Mouse (Mus musculus): ENCODE measurements at regions not wholly inside any gene's neighbourhood (a gene's known extent, or its start where the extent isn't known, plus 50 kb on each side); places are given as distances from the start of the nearest gene placed in this dataset.

- Histone ChIP-seq H3K27me3 (ENCODE audit: control insufficient read depth, insufficient read depth, low read length, poor library complexity, severe bottlenecking) (no peaks in the 10 kb centered on the region), H3K27ac (ENCODE audit: insufficient read depth, low read length) (no peak overlapping the region), H3K4me1 (ENCODE audit: control insufficient read depth, insufficient read depth, low read length) (no peaks in the 10 kb centered on the region), H3K9ac (ENCODE audit: low read depth, poor library complexity, severe bottlenecking) (no peak overlapping the region), H3K4me3 (ENCODE audit: low read depth, low read length) (no peak overlapping the region), H3K9me3 (replicated peaks; ENCODE audit: control insufficient read depth, insufficient read depth, low read length, poor library complexity, severe bottlenecking) (no peaks in the 10 kb centered on the region), H3K36me3 (ENCODE audit: control insufficient read depth, insufficient read depth, low read length, poor library complexity, severe bottlenecking) (no peaks in the 10 kb centered on the region)
- TF ChIP-seq EP300 (IDR thresholded peaks at IDR 0.05; ENCODE audit: insufficient read depth, low read depth, low read length) (no peak), POLR2A (IDR thresholded peaks at IDR 0.05; ENCODE audit: insufficient read depth, low read length) (no peak), CTCF (IDR thresholded peaks at IDR 0.05; ENCODE audit: low read depth, low read length) (no peak)
Observed at GRCm38 (mm10) chr6:31287176-31287575, 111.4 kb upstream of the Mkln1 start.

- no peak for TF ChIP-seq POLR2A (IDR thresholded peaks at IDR 0.05; ENCODE audit: insufficient read depth, low read length)
- TF ChIP-seq EP300 (IDR thresholded peaks at IDR 0.05; ENCODE audit: insufficient read depth, low read depth, low read length): no peak
- TF ChIP-seq CTCF (IDR thresholded peaks at IDR 0.05; ENCODE audit: low read depth, low read length): no peak
- no peaks in the 10 kb centered on the region for H3K27me3 ChIP-seq (ENCODE audit: control insufficient read depth, insufficient read depth, low read length, poor library complexity, severe bottlenecking)
- no peaks in the 10 kb centered on the region for H3K9me3 ChIP-seq (replicated peaks; ENCODE audit: control insufficient read depth, insufficient read depth, low read length, poor library complexity, severe bottlenecking)
- H3K4me3 ChIP-seq (ENCODE audit: low read depth, low read length): no peak overlapping the region
- H3K36me3 ChIP-seq (ENCODE audit: control insufficient read depth, insufficient read depth, low read length, poor library complexity, severe bottlenecking): no peaks in the 10 kb centered on the region
- H3K4me1 ChIP-seq (ENCODE audit: control insufficient read depth, insufficient read depth, low read length): no peaks in the 10 kb centered on the region
- H3K27ac ChIP-seq (ENCODE audit: insufficient read depth, low read length): no peak overlapping the region
- no peak overlapping the region for H3K9ac ChIP-seq (ENCODE audit: low read depth, poor library complexity, severe bottlenecking)
Observed at GRCm38 (mm10) chr6:31287686-31288085, 110.8 kb upstream of the Mkln1 start.

GRCm38 (mm10) chr6:31288421-31289233, 109.9 kb upstream of the Mkln1 start:
- Histone ChIP-seq H3K27ac (ENCODE audit: insufficient read depth, low read length) (no peak overlapping the region), H3K4me3 (ENCODE audit: low read depth, low read length) (no peak overlapping the region), H3K4me1 (ENCODE audit: control insufficient read depth, insufficient read depth, low read length) (no peaks in the 10 kb centered on the region), H3K9ac (ENCODE audit: low read depth, poor library complexity, severe bottlenecking) (no peak overlapping the region), H3K27me3 (ENCODE audit: control insufficient read depth, insufficient read depth, low read length, poor library complexity, severe bottlenecking) (no peaks in the 10 kb centered on the region), H3K36me3 (ENCODE audit: control insufficient read depth, insufficient read depth, low read length, poor library complexity, severe bottlenecking) (no peaks in the 10 kb centered on the region), H3K9me3 (replicated peaks; ENCODE audit: control insufficient read depth, insufficient read depth, low read length, poor library complexity, severe bottlenecking) (no peaks in the 10 kb centered on the region)
- no peak for TF ChIP-seq CTCF (IDR thresholded peaks at IDR 0.05; ENCODE audit: low read depth, low read length)
- no peak for TF ChIP-seq EP300 (IDR thresholded peaks at IDR 0.05; ENCODE audit: insufficient read depth, low read depth, low read length)
- no peak for TF ChIP-seq POLR2A (IDR thresholded peaks at IDR 0.05; ENCODE audit: insufficient read depth, low read length)

GRCm38 (mm10) chr6:31289234-31289486, 109.4 kb upstream of the Mkln1 start:
- Histone ChIP-seq H3K36me3 (ENCODE audit: control insufficient read depth, insufficient read depth, low read length, poor library complexity, severe bottlenecking) (no peaks in the 10 kb centered on the region), H3K4me1 (ENCODE audit: control insufficient read depth, insufficient read depth, low read length) (no peaks in the 10 kb centered on the region), H3K9me3 (replicated peaks; ENCODE audit: control insufficient read depth, insufficient read depth, low read length, poor library complexity, severe bottlenecking) (no peaks in the 10 kb centered on the region), H3K9ac (ENCODE audit: low read depth, poor library complexity, severe bottlenecking) (no peak overlapping the region), H3K4me3 (ENCODE audit: low read depth, low read length) (no peak overlapping the region), H3K27me3 (ENCODE audit: control insufficient read depth, insufficient read depth, low read length, poor library complexity, severe bottlenecking) (no peaks in the 10 kb centered on the region), H3K27ac (ENCODE audit: insufficient read depth, low read length) (no peak overlapping the region)
- TF ChIP-seq EP300 (IDR thresholded peaks at IDR 0.05; ENCODE audit: insufficient read depth, low read depth, low read length) (no peak), CTCF (IDR thresholded peaks at IDR 0.05; ENCODE audit: low read depth, low read length) (no peak), POLR2A (IDR thresholded peaks at IDR 0.05; ENCODE audit: insufficient read depth, low read length) (no peak)

- H3K9me3 ChIP-seq (replicated peaks; ENCODE audit: control insufficient read depth, insufficient read depth, low read length, poor library complexity, severe bottlenecking): no peaks in the 10 kb centered on the region
- H3K4me3 ChIP-seq (ENCODE audit: low read depth, low read length): no peak overlapping the region
- H3K4me1 ChIP-seq (ENCODE audit: control insufficient read depth, insufficient read depth, low read length): no peaks in the 10 kb centered on the region
- H3K36me3 ChIP-seq (ENCODE audit: control insufficient read depth, insufficient read depth, low read length, poor library complexity, severe bottlenecking): no peaks in the 10 kb centered on the region
- no peak for TF ChIP-seq EP300 (IDR thresholded peaks at IDR 0.05; ENCODE audit: insufficient read depth, low read depth, low read length)
- TF ChIP-seq CTCF (IDR thresholded peaks at IDR 0.05; ENCODE audit: low read depth, low read length): no peak
- no peak for TF ChIP-seq POLR2A (IDR thresholded peaks at IDR 0.05; ENCODE audit: insufficient read depth, low read length)
- H3K27me3 ChIP-seq (ENCODE audit: control insufficient read depth, insufficient read depth, low read length, poor library complexity, severe bottlenecking): no peaks in the 10 kb centered on the region
- H3K9ac ChIP-seq (ENCODE audit: low read depth, poor library complexity, severe bottlenecking): no peak overlapping the region
- no peak overlapping the region for H3K27ac ChIP-seq (ENCODE audit: insufficient read depth, low read length)
Observed at GRCm38 (mm10) chr6:31292081-31292480, 106.5 kb upstream of the Mkln1 start.

GRCm38 (mm10) chr6:31293008-31293407, 105.5 kb upstream of the Mkln1 start:
- TF ChIP-seq POLR2A (IDR thresholded peaks at IDR 0.05; ENCODE audit: insufficient read depth, low read length) (no peak), EP300 (IDR thresholded peaks at IDR 0.05; ENCODE audit: insufficient read depth, low read depth, low read length) (no peak)
- Histone ChIP-seq H3K4me3 (ENCODE audit: low read depth, low read length) (no peak overlapping the region), H3K27me3 (ENCODE audit: control insufficient read depth, insufficient read depth, low read length, poor library complexity, severe bottlenecking) (no peaks in the 10 kb centered on the region)

More at GRCm38 (mm10) chr6:31293008-31293407, 105.5 kb upstream of the Mkln1 start:
- Histone ChIP-seq H3K4me1 (ENCODE audit: control insufficient read depth, insufficient read depth, low read length) (no peaks in the 10 kb centered on the region), H3K36me3 (ENCODE audit: control insufficient read depth, insufficient read depth, low read length, poor library complexity, severe bottlenecking) (no peaks in the 10 kb centered on the region), H3K9ac (ENCODE audit: low read depth, poor library complexity, severe bottlenecking) (no peak overlapping the region), H3K9me3 (replicated peaks; ENCODE audit: control insufficient read depth, insufficient read depth, low read length, poor library complexity, severe bottlenecking) (no peaks in the 10 kb centered on the region), H3K27ac (ENCODE audit: insufficient read depth, low read length) (no peak overlapping the region)
